Mouse (Mus musculus) adrenal gland, adult (tissue): ENCODE measurements around the gene Zfp14.

ENCODE experiments used
- DNase-seq, 2 experiments: peaks; one replicate each; pipeline ENCODE4 v3.0.0; 2022 to 2023; ENCODE audit warnings: low spot score in 1 of 2; ENCODE audit not compliant: inconsistent age in 2 of 2

Zfp14 gene

GRCm38 (mm10) chr7:30050882-30051548, at the start of gene Zfp14:
Gene Zfp14 (minus strand): TSS chr7:30051380.
- DNase-seq = peak; percentile 89 to 94

DNA sequence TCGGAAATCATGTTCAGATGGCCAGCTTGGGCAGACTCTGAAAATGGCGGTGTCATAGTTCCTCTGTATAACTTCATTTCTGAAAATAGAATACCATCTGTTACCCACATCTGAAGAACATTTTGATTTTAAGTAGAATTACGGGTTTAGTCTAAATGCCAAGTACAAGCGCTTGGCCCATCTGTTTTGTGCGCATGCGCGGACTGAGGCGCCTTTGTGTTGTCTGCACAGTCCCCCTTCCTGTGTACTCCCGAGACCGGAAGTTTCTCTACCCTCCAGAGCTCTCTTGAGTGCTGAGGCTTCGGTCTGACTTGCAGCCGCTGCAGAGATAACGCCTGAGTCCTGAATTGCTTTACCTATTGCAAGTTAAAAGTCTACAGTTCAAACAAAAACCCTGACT, 48.1 kb upstream of the Zfp14 start:
- no peak for DNase-seq

GRCm38 (mm10) chr7:30095551-30096125, 44.5 kb upstream of the Zfp14 start:
- DNase-seq = peak in 1 of 2 experiments; percentile 53

DNA sequence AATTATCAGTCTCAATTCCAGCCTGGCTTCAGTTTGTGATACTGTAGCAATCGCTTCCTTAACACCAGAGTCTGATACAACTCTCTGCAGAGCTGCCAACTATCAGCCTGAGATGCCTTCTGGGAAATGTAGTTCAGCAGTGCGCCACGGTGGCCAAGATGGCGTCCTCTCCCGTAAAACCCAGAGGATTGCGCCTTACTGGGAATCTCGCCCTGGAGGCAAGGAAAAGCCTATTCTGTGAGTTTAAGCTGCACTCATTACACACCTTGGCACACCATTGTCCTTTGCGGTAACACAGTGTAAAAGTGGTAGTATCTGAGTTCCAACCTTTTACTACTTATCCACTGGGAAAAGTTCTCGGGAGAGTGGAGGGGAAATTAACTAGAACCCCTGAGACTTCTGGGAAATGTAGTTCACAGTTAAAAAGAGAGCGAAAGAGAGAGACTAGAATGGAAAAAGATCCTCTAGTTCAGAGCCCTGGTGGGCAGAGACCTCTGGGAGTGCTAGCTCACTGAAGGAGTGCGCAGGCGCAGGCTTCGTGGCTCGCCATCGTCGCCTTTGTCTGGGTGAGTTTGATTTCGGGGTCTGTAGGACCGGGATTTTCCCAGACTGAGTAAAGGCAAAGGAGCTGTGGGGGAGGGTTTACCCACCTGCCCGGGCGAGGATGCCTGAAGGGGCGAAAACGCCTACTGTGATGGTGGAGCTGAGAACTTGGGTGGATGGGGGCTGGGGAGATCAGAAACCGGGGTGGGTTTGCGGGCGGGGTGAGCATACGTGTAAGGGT, 43.7 kb upstream of the Zfp14 start, which contains the start of gene Zfp260:
Gene Zfp260 (plus strand): TSS at position 132 of the 784 bp plus-strand sequence.
- DNase-seq = peak; percentile 91 to 97

DNA sequence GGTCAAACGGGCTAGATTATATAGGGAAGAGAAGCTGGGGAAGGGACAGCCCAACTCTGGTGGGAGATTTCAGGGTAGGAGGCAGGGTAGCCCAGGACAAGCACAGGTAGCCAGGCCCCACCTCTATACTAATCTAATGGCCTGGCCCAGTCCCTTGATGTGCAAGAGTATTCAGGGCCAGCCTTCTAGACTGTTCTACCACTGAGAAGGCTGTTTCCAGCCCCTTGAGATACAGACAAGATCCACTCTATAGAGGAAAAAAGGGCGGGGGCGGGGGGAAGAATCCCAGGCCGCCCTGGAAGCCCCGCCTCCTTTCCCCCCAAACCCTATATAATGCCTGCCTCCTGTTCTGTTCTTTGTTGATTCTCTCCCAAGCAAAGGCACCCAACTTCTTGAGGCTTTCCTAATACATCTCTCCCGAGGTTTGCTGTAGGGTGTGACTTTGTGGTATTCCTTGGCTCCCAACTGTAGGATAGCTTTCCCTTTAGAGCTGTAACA, 42.8 kb upstream of the Zfp14 start:
- peak in 1 of 2 experiments; percentile 46 for DNase-seq

- DNase-seq = no peak
Measured at GRCm38 (mm10) chr7:30092666-30093065, 41.5 kb upstream of the Zfp14 start.

DNA sequence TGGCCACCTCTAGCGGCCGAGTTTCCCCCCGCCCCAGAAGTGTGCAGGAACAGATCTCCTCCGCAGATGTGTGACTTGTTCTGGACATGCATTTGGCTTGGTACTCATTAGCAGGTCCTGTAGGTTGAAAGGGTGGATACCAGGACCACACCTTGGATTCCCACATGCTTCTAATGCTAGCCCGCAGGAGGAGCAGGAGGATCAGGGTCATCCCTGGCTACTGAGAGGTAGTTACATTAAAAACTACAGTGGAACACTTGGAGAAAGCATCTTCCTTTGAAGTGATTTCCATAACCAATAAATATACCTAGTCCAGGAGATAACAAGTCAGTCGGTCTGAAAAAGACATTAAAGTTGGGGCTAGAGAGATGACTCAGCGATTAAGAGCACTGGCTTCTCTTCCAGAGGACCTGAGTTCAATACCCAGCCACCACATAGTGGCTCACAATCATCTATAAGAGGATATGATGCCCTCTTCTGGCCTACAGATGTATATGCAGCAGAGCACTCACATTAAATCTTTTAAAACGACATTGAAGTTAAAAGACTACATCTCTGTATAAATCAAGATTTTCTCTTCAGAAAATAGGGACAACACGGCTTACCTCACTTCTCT, 39.9 kb upstream of the Zfp14 start:
- peak in 1 of 2 experiments; percentile 59 for DNase-seq

DNA sequence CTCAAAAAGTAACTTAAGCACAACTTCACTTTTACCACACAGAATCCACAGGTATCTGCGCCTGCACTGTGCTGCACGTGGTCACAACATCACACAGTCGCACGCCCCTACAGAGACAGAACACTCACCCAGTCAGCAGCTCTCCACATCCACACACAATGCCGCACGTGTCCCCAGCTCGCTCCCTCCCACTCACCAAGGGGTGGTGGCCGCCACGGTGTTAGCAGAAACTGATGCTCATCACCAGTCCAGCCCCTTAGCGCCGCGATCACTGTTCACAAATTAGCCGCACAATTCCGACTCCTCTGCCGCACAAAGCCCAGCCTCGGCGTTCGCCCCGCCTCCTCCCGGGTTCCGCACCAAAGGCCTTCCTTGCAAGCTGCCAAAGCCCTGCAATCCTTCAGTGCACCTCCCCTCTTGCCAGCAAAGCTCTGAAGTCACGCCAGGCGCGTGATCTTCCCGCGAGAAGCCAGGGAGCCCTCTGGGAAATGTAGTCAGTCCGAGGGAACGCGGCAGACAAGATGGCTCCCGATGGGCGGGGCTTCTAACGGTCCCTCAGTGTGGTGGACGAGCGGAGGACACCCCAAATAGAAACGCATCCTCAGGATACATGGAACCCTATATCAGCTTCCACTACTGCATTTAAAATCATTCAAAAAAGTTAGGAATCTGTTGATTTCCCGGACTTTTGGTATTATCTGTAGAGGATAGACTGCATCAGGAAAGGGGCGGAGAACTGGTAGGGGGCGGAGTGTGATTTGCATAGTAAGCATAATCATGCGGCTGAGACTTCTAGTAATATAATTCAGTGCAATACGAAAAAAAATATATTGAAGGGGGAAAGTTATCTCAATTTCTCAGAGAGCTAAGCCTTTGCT, 39.2 kb upstream of the Zfp14 start, which contains the start of the genes Gm26920 and Zfp566:
Gene Gm26920 (minus strand): TSS at position 319 of the 878 bp plus-strand sequence.
Gene Zfp566 (minus strand): TSS at position 436 of the 878 bp plus-strand sequence.
- peak; percentile 96 to 98 for DNase-seq

- peak; percentile 21 to 37 for DNase-seq
Measured at GRCm38 (mm10) chr7:30089405-30089804, 38.2 kb upstream of the Zfp14 start.

DNA sequence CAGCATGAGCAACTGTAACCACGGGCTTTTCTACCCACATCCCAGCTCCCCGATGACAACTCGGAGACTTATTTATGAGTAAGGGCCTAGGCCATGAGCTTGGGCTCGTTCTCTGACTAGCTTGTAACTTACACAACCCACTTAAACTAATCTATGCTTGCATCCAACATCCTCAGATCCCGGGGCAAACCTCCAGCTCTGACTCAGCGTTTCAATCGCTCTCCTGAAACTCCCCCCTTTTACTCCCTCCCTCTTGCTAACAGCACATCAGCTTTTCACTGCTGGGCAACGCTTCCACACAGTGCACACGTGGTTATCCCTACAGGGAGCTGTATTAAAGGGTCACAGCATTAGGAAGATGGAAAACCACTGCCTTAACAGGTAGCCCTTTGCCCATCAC, 35.3 kb upstream of the Zfp14 start:
- no peak for DNase-seq

- peak; percentile 87 to 94 for DNase-seq
Measured at GRCm38 (mm10) chr7:30072146-30073028, 21.2 kb upstream of the Zfp14 start, which contains the start of gene Zfp82. Gene Zfp82 (minus strand): TSS chr7:30072900.

DNA sequence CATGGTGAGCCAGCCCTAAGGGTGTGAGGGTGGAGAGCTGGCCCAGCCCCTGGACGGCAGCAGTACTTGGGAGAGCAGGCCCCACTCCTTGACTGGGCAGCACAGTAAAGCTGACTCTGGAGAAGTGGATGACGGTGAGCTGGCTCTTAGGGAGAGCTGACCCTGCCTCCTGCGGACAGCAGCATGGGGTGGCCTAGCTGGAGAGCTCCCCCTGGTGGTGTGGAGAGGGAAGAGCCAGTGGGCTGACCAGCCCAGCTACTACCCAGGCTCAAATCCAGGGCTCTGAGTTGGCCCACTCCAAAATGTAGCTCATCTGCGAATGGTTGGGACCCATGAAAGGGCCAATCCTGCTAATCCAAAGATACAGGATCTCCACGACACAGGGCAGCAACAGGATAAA, 13.4 kb upstream of the Zfp14 start:
- DNase-seq = no peak

GRCm38 (mm10) chr7:30062478-30062877, 11.3 kb upstream of the Zfp14 start:
- DNase-seq = peak in 1 of 2 experiments; percentile 39

DNA sequence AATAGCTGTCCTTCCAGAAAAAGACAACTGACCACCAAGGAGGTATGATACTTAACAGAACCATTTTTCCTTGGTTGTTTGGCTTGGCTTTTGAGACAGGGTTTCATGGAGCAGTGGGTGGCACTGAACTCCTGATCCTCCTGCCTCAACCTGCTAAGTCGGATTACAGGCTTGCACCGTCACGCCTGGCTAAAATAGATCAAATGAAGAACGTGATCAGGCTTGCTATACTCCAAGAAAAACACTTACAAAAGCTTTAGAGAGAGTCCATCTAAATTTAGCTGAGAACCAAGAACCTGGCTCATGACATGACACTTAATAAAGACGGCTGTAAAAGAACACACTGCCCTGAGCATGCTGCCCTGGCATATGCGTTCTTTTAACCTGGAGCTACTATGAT, 9.2 kb upstream of the Zfp14 start:
- no peak for DNase-seq

- peak in 1 of 2 experiments; percentile 30 for DNase-seq
Measured at GRCm38 (mm10) chr7:30053591-30053990, 2.4 kb upstream of the Zfp14 start.

DNA sequence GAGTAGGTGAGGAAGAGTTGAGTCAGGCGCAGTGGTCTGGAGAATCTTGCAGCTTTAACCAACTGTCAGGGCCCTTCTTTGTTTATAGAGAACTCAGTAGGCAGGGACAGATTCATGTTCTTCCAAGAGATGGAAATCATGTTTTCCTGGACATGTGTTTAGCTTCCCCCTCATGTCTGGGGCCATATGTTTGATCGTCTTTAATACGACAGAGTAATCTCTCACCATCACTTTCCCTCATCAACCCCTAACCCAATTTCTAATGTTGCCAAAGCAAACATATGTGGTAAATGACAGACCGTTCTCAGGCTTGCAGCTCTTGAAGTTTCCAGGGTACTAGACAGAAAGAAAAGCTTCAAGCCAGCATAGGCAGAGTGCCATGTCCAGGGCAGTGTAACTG, 3.1 kb downstream of the Zfp14 start:
- no peak for DNase-seq

GRCm38 (mm10) chr7:30044354-30044753, 6.8 kb downstream of the Zfp14 start:
- DNase-seq = no peak

- no peak for DNase-seq
Measured at GRCm38 (mm10) chr7:30034331-30034730, 16.8 kb downstream of the Zfp14 start.

DNA sequence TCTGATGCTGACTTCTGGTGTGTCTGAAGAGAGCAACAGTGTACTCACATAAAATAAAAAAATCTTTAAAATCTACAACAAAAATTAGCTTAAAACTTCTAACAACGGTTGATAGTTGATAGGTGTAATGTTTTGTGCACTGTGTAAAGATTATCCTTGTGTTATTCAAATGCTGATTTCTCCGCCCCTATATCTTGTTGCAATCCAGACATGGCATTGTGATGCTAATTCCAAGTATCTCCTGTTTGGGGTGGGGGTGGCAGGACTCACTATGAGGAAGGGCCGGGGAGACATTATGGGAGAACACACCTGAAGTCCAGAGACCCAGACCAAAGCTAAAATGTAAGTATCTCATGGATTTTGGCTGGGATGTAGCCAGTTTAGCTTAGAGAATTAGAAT, 19.8 kb downstream of the Zfp14 start:
- no peak for DNase-seq
